Mouse (Mus musculus) limb, embryonic 10.5 days (tissue): ENCODE results near the gene Gal3st4. TPM values are rescaled to one million over a fixed set of nuclear protein-coding genes. Genes with fewer than 3 reads are reported as not detected.

Source experiments
- DNase-seq: peaks from one replicate; pipeline ENCODE4 v3.0.0-alpha.2; 2017; ENCODE audit warnings: low spot score
- H3K27ac ChIP-seq: fragments of 300-500 bp; sonication (generic); 2 replicates; pipeline ENCODE4 v1.5.1; 2016; ENCODE audit warnings: mild to moderate bottlenecking
- H3K27me3 ChIP-seq: fragments of 300-500 bp; sonication (generic); 2 replicates; pipeline ENCODE4 v1.6.1; 2016; ENCODE audit warnings: low read depth, mild to moderate bottlenecking; ENCODE audit not compliant: poor library complexity, severe bottlenecking
- H3K36me3 ChIP-seq: fragments of 300-500 bp; sonication (generic); 2 replicates; pipeline ENCODE4 v1.6.1; 2016; ENCODE audit warnings: mild to moderate bottlenecking, moderate library complexity
- H3K4me1 ChIP-seq: fragments of 300-500 bp; sonication (generic); 2 replicates; pipeline ENCODE4 v1.6.1; 2016
- H3K4me3 ChIP-seq: fragments of 300-500 bp; sonication (generic); 2 replicates; pipeline ENCODE4 v1.5.1; 2016; ENCODE audit warnings: mild to moderate bottlenecking, moderate library complexity
- H3K9me3 ChIP-seq: fragments of 300-500 bp; sonication (generic); replicated peaks from 2 replicates; pipeline ENCODE4 v1.6.1; 2016; ENCODE audit warnings: mild to moderate bottlenecking
- WGBS: fragments of 180-500 bp; shearing (Covaris S2); methylation state at CpG from one replicate; pipeline ENCODE4 v1.1.7; 2016; 5-methylcytosine and 5-hydroxymethylcytosine counted together
- polyA plus RNA-seq: library from polyadenylated mRNA; unstranded; fragments of >200 nt; fragmentation: Nextera tagmentation; extraction: Ambion mirVana; gene quantifications from 2 replicates; pipeline ENCODE4 v1.2.1, GENCODE M21; 2016

Gene Gal3st4
- polyA plus RNA-seq, 1 experiment from 2014 or later = 3.7 TPM

DNA sequence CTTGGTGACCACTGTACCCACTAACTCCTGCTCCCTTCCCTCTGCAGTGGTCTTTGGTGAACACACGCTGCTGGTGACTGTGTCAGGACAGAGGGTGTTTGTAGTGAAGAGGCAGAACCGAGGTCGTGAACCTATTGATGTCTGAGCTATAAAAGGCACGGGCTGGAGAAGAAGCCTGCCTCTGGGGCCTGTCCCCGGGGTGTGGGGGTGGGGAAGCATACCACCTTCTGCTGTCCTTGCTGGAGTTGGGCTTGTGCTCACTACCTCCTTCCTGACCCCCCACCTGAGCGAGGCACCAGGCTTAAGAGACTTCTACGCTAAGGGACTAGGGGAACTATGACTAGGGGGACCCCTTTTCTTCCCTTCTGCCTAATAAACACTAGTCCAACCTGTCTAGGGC, 13.6 kb downstream of the Gal3st4 start:
- no peaks in the 10 kb centered on the region for H3K27me3 ChIP-seq
- 63% methylated on average over 7 of the region's 7 CpGs for WGBS
- peaks cover 52% of the 10 kb centered on the region for H3K36me3 ChIP-seq
- H3K4me3 ChIP-seq = no peak overlapping the region
- H3K9me3 ChIP-seq = no peaks in the 10 kb centered on the region
- no peak for DNase-seq
- H3K27ac ChIP-seq = no peak overlapping the region
- peaks cover 31% of the 10 kb centered on the region for H3K4me1 ChIP-seq

DNA sequence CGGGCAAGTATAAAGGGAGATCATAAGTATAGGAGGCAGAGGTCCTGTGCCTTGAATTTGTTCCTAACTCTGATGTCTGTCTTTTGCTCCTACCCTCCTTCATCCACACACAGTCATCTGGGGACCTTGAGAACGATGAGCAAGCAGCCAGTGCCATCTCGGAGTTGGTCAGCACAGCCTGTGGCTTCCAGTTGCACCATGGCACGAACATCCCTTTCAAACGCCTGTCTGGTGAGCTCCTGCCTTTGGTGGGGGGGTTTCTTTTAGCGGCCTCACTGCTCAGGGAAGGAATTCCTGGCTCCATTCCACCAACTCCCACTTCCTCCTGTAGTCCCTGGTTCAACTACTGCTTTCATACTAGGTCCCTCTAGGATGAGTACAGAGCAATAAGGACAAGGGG, 14.1 kb downstream of the Gal3st4 start:
- 89% methylated on average over 6 of the region's 6 CpGs for WGBS
- H3K27ac ChIP-seq = no peak overlapping the region
- H3K4me1 ChIP-seq = peaks cover 31% of the 10 kb centered on the region
- peaks cover 52% of the 10 kb centered on the region for H3K36me3 ChIP-seq
- no peaks in the 10 kb centered on the region for H3K27me3 ChIP-seq
- DNase-seq = no peak
- H3K4me3 ChIP-seq = no peak overlapping the region
- no peaks in the 10 kb centered on the region for H3K9me3 ChIP-seq

DNA sequence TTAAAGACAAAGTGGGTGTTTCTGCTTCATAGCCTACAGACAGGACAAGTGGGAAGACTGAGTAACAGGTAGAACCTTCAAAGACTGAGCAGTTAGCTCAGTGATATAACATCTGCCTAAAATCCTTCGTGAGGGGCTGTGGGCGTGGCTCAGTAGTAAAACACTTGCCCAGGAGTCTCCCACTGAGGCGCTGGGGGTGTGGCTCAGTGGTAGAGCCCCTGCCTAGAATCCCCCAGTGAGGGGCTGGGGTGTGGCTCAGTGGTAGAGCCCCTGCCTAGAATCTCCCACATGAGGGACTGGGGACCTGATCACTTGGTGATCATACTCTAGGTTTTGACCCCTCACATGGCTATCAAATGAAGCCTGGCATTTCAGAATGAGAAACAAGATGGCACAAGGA, 14.6 kb downstream of the Gal3st4 start:
- 87% methylated on average over 3 of the region's 3 CpGs for WGBS
- Histone ChIP-seq H3K27ac (no peak overlapping the region), H3K27me3 (no peaks in the 10 kb centered on the region), H3K4me3 (no peak overlapping the region), H3K36me3 (peaks cover 52% of the 10 kb centered on the region), H3K4me1 (peaks cover 27% of the 10 kb centered on the region), H3K9me3 (no peaks in the 10 kb centered on the region)
- no peak for DNase-seq

DNA sequence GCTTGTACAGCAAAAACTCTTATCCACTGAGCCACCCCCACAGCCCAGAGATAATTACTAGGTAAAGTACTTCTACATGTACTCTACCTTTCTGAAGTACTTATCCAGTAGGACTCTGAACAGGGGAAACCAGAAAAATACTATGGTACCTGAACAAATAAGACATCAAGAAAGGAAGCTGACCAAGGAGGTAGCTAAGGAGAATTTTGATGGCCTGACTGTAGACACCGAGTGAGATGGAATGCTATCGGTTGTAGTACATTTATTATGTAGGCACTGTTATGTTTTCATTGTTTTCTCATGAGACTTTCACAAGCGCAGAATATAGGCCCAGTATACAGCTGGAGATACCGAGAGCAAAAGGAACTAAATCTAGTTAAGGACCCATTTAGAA, 15.1 kb downstream of the Gal3st4 start:
- H3K4me1 ChIP-seq = peaks cover 22% of the 10 kb centered on the region
- peaks cover 52% of the 10 kb centered on the region for H3K36me3 ChIP-seq
- no peak overlapping the region for H3K4me3 ChIP-seq
- no peaks in the 10 kb centered on the region for H3K9me3 ChIP-seq
- no peak for DNase-seq
- WGBS = 96% methylated on average over 4 of the region's 4 CpGs
- H3K27ac ChIP-seq = no peak overlapping the region
- no peaks in the 10 kb centered on the region for H3K27me3 ChIP-seq

DNA sequence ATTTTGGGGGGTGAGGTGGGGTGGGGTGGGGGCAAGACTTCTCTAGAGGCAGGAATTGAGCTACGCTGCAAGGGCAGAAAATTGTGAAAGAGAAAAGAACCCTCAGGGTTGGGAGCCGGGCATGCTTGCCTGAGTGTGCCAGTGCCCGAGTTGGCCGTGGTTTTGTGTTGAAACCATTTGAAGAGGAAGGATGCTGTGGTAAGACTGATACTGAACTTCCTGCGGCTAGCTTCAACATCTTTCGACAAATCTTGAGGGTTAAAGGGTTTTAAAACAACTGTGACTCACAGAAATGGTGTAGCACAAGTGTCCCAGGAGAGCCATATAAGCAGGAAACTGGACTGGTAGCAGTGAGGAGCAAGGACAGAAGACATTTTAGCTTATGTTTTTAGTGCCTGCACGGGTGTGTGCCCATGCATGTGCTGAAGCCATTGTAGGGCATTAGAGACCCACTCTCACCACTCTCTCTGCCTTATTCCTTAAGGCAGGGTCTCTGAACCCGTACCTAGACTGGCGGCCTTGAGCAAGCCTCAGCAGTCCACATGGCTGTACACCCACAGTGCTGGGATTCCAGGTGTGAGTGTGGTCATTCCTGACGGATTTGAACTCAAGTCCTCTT, 15.6 kb downstream of the Gal3st4 start:
- Histone ChIP-seq H3K9me3 (no peaks in the 10 kb centered on the region), H3K4me3 (no peak overlapping the region), H3K4me1 (peaks cover 17% of the 10 kb centered on the region), H3K27me3 (no peaks in the 10 kb centered on the region), H3K36me3 (peaks cover 48% of the 10 kb centered on the region), H3K27ac (no peak overlapping the region)
- WGBS = 92% methylated on average over 10 of the region's 10 CpGs
- no peak for DNase-seq

DNA sequence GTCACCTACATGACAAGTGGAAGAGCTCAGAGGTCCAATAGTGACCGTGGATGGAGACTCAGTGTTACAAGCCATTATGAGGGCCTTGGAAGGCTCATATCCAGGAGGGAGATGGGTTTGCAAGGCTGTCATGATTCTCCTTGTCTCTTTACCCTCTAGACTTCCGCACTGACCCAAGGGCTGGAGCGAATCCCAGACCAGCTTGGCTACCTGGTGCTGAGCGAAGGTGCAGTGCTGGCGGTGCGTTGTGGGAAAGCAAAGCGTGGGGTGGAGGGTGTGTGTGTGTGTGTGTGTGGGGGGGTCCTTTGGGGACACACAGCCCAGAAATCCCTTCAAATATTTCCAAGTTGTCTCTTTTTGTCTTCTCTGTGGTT, 16.6 kb downstream of the Gal3st4 start:
- H3K4me3 ChIP-seq = peak overlapping the region; percentile 74
- peaks cover 15% of the 10 kb centered on the region for H3K4me1 ChIP-seq
- H3K9me3 ChIP-seq = no peaks in the 10 kb centered on the region
- H3K27ac ChIP-seq = peak overlapping the region; percentile 84
- peaks cover 38% of the 10 kb centered on the region for H3K36me3 ChIP-seq
- WGBS = 18% methylated on average over 7 of the region's 7 CpGs
- no peak for DNase-seq
- no peaks in the 10 kb centered on the region for H3K27me3 ChIP-seq

DNA sequence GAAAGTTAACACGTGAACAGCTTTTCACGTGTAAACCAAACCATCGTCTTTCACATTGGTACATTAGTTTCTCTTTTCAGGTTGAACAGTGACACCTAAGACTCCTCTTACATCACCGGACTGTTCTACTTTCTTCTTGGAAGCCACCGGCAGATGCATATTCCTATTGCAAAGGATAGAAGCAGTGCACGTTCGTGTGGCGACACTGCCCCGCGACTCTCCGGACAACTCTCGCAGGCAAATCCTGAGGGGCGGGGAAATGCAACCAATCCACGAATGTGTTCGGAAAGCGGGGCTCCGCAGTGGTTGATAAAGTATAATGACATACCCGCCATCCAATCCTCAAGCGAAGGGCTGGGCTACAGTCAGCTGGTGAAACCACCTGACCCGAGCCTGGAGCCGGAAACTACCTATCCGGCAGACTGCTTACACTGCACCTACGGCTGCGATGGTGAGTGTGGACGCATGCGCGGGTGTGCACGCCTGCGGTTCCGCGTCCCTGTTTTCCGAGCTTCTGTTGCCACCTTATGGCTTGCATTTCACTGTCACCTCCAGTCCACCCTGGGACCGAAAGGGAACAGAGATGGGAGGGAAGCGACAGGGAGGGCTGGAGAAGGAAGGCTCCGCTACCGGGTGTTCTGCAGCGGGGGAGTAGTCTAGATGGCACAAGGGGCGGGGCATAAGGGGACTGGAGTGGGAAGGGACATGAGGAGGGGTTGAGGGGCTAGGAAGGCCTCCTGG, 17.1 kb downstream of the Gal3st4 start, which contains the start of gene Lamtor4:
TSS of gene Lamtor4 (plus strand) at position 130 of the 741 bp plus-strand sequence.
- peak within 1 kb of the TSS; percentile 84 for H3K27ac ChIP-seq
- peak within 1 kb of the TSS; percentile 74 for H3K4me3 ChIP-seq
- WGBS = under 1% methylated on average over 38 of the region's 38 CpGs
- H3K36me3 ChIP-seq = peaks cover 33% of the 10 kb centered on the region
- H3K4me1 ChIP-seq = peaks cover 15% of the 10 kb centered on the region
- H3K27me3 ChIP-seq = no peaks in the 10 kb centered on the region
- DNase-seq = peak; percentile 88
- no peaks in the 10 kb centered on the region for H3K9me3 ChIP-seq

DNA sequence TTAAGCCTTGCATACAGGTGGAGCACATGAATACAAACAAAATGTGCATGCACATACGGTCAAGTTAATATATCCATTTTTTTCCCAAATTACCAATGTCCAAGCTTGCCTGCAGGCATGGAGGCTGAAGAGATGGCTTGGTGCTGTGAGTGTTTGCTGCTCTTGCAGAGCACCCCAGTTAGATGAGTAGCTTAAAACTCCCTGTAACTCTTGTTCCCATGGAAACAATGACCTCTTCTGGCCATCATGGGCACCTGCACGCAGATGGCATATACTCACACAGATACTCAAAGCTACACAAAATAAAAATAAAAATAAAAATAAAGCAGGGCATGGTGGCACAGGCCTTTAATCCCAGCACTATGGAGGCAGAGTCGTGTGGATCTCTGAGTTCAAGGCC, 19.6 kb downstream of the Gal3st4 start:
- Histone ChIP-seq H3K27me3 (no peaks in the 10 kb centered on the region), H3K4me1 (peaks cover 15% of the 10 kb centered on the region), H3K36me3 (peaks cover 8% of the 10 kb centered on the region), H3K27ac (no peak overlapping the region), H3K9me3 (no peaks in the 10 kb centered on the region), H3K4me3 (no peak overlapping the region)
- no peak for DNase-seq
- 93% methylated on average over 3 of the region's 3 CpGs for WGBS

DNA sequence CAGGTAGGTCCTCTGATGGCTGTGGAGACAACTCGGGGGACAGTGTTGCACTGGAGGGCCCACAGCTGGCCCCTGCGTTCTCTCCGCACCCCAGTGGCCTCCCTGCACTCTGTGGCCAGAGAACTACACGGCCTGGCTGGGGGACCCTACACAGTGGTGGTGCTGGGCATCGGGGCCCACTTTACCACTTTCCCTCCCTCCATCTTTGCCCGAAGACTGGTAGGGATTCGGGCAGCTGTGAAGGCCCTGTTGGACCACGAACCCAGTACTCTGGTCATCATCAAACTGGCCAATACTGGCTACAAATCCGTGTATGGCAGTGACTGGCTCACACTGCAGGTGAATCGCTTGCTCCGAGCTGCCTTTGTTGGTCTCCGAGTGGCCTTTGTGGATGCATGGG, 21.5 kb downstream of the Gal3st4 start:
- 89% methylated on average over 12 of the region's 12 CpGs for WGBS
- H3K27ac ChIP-seq = no peak overlapping the region
- no peaks in the 10 kb centered on the region for H3K27me3 ChIP-seq
- H3K36me3 ChIP-seq = no peaks in the 10 kb centered on the region
- no peak for DNase-seq
- H3K9me3 ChIP-seq = no peaks in the 10 kb centered on the region
- H3K4me3 ChIP-seq = no peak overlapping the region
- peaks cover 10% of the 10 kb centered on the region for H3K4me1 ChIP-seq

DNA sequence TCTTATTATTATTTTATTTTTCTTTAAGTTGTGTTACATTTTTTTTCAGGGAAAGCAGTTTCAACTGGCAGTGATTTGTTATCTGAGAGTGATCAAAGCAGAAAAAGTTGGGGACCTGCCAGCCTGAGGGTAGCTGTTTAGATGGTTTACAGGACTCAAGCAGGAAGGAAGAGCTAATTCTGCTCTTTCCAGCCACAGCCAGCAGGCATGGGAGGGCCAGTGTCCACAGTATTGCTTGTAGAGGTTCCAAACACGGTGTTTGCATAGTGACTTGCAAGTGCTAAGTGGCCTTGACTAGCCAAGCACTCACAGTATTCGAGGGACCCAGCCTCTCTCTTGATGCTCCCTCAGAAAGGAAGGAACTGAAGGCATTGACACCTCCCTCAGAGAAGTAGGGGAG, 31.1 kb downstream of the Gal3st4 start:
- H3K36me3 ChIP-seq = no peaks in the 10 kb centered on the region
- no peak for DNase-seq
- H3K4me3 ChIP-seq = no peak overlapping the region
- no peaks in the 10 kb centered on the region for H3K27me3 ChIP-seq
- whole genome bisulfite sequencing = 32% methylated on average over 2 of the region's 2 CpGs
- no peaks in the 10 kb centered on the region for H3K9me3 ChIP-seq
- no peaks in the 10 kb centered on the region for H3K4me1 ChIP-seq
- no peak overlapping the region for H3K27ac ChIP-seq

DNA sequence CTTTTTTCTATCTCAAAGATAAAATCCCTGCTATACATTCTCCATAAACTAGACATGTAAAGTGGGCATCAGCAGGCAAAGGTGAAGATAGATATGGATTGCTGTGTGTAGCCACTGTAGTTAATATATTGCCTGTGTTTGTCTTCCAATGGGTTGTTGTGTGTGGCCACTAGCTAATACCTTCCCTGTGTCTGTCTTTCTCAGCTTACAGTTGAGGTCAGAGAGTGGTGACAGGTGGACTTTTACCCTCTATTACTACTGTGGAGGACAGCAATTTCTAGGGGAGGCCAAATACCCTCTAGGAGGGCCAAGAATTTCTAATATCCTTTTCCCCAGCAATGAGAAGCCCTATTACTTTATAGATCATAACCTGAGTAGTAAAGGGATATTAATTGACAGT, 38.4 kb downstream of the Gal3st4 start:
- H3K27ac ChIP-seq = no peak overlapping the region
- H3K4me1 ChIP-seq = no peaks in the 10 kb centered on the region
- H3K9me3 ChIP-seq = no peaks in the 10 kb centered on the region
- DNase-seq = no peak
- H3K27me3 ChIP-seq = no peaks in the 10 kb centered on the region
- no peak overlapping the region for H3K4me3 ChIP-seq
- no peaks in the 10 kb centered on the region for H3K36me3 ChIP-seq

DNA sequence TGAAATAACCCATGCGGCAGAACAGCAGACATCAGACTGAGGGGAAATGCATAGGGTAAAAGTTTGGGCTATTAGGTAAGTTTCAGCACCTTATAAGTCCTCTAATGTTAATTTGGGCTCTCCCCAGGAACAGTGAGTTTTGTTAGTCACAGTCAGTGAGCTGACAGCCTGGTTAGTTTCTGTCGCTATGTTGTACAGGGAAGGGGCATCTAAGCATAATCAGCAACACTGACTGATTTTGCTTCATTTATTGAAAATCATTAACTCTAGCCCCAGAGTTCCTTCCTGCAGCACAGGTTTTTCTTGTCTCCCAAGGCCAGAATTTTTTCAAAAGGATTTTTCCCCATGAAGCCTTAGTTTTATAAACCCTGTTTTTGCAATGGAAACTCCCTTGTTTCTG, 38.9 kb downstream of the Gal3st4 start:
- Histone ChIP-seq H3K36me3 (no peaks in the 10 kb centered on the region), H3K4me1 (no peaks in the 10 kb centered on the region), H3K27me3 (no peaks in the 10 kb centered on the region), H3K4me3 (no peak overlapping the region), H3K27ac (no peak overlapping the region), H3K9me3 (no peaks in the 10 kb centered on the region)
- DNase-seq = no peak
- 88% methylated on average over 2 of the region's 2 CpGs for WGBS

DNA sequence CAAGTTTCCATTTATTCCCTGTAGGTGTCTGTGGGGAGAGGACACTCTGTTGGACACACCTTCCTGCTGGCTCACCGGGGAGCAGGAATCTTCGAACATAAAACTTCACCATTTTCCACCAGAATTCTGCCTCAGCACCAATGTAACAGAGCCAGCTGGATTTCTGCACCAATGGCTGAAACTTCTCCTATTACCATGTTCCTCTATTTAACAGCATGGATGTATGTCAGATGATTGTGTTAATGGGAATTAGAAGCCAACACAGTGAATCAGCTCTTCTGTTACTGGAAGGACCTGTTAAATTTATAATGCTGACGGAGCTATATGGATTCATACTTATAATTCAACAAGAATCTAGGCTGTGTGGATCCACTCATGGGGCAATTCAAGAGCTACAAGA, 43.1 kb downstream of the Gal3st4 start:
- H3K36me3 ChIP-seq = no peaks in the 10 kb centered on the region
- 91% methylated on average over 3 of the region's 3 CpGs for WGBS
- no peaks in the 10 kb centered on the region for H3K4me1 ChIP-seq
- DNase-seq = no peak
- no peak overlapping the region for H3K4me3 ChIP-seq
- no peaks in the 10 kb centered on the region for H3K9me3 ChIP-seq
- no peaks in the 10 kb centered on the region for H3K27me3 ChIP-seq
- H3K27ac ChIP-seq = no peak overlapping the region
